Mouse (Mus musculus) forebrain, embryonic 13.5 days (tissue): ENCODE measurements at regions not wholly inside any gene's neighbourhood (a gene's known extent, or its start where the extent isn't known, plus 50 kb on each side); places are given as distances from the start of the nearest gene placed in this dataset.

ENCODE experiments used
- ATAC-seq: fragments of 200-750 bp; cut with Nextera tagmentation; 2 replicates; pipeline ENCODE4 v1.8.0; 2017
- H3K27ac ChIP-seq: fragments of 300-500 bp; sonication (generic); 2 replicates; pipeline ENCODE4 v1.5.1; 2015; ENCODE audit warnings: inconsistent platforms, mild to moderate bottlenecking, moderate library complexity
- H3K27me3 ChIP-seq: fragments of 300-500 bp; sonication (generic); 2 replicates; pipeline ENCODE4 v1.6.1; 2015; ENCODE audit warnings: mild to moderate bottlenecking, inconsistent platforms
- H3K36me3 ChIP-seq: fragments of 300-500 bp; sonication (generic); 2 replicates; pipeline ENCODE4 v1.6.1; 2015; ENCODE audit warnings: mild to moderate bottlenecking, inconsistent platforms; ENCODE audit not compliant: poor library complexity, severe bottlenecking
- H3K4me1 ChIP-seq: fragments of 300-500 bp; sonication (generic); 2 replicates; pipeline ENCODE4 v1.6.1; 2015; ENCODE audit warnings: inconsistent platforms
- H3K4me2 ChIP-seq: fragments of 300-500 bp; sonication (generic); 2 replicates; pipeline ENCODE4 v1.6.1; 2015; ENCODE audit warnings: inconsistent platforms, mild to moderate bottlenecking, moderate library complexity
- H3K4me3 ChIP-seq: fragments of 300-500 bp; sonication (generic); 2 replicates; pipeline ENCODE4 v1.5.1; 2015; ENCODE audit warnings: mild to moderate bottlenecking, inconsistent platforms
- H3K9ac ChIP-seq: fragments of 300-500 bp; sonication (generic); 2 replicates; pipeline ENCODE4 v1.6.1; 2015; ENCODE audit warnings: mild to moderate bottlenecking, inconsistent platforms
- H3K9me3 ChIP-seq: fragments of 300-500 bp; sonication (generic); replicated peaks from 2 replicates; pipeline ENCODE4 v1.6.1; 2016; ENCODE audit warnings: inconsistent platforms
- whole genome bisulfite sequencing: fragments of 180-500 bp; shearing (Covaris S2); methylation state at CpG from one replicate; pipeline ENCODE4 v1.1.7; 2015; 5-methylcytosine and 5-hydroxymethylcytosine counted together

DNA sequence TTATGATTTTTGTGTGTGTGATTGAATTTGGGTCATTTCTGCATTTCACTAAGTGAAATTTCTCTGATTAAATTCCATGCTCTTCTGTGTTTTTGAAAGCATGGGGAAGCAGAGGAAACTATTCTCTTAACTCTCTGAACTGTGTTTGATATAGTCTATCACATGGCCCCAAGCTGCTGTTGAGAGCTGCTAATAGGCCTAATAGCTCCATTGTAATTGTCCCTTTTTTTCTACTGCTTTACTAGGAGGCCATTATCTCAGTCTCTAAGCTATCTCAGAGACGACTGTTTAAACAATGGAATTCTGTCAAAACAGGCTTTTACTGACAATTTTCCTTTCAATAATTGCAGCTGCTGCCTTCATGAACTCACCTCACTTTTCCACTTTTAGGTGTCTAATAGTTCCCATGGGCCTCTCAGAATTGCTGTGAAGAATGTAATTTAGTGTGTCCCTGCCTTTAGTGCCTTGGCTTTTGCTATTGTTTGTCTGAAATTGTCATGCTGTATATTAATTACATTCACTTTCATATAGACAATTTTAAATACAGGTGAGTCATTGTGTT is 721.5 kb upstream of the Kcnd2 start:
- H3K4me2 ChIP-seq: no peak overlapping the region
- no peak overlapping the region for H3K9ac ChIP-seq
- no peaks in the 10 kb centered on the region for H3K36me3 ChIP-seq
- H3K9me3 ChIP-seq: no peaks in the 10 kb centered on the region
- H3K27ac ChIP-seq: no peak overlapping the region
- WGBS: 0% methylated on average over 1 of the region's 1 CpGs
- peak; percentile 88 for ATAC-seq
- H3K4me3 ChIP-seq: no peak overlapping the region
- 0 out of 2 replicates have a peak, but pooled peaks cover 5% of the 10 kb centered on the region for H3K4me1 ChIP-seq
- H3K27me3 ChIP-seq: no peaks in the 10 kb centered on the region

DNA sequence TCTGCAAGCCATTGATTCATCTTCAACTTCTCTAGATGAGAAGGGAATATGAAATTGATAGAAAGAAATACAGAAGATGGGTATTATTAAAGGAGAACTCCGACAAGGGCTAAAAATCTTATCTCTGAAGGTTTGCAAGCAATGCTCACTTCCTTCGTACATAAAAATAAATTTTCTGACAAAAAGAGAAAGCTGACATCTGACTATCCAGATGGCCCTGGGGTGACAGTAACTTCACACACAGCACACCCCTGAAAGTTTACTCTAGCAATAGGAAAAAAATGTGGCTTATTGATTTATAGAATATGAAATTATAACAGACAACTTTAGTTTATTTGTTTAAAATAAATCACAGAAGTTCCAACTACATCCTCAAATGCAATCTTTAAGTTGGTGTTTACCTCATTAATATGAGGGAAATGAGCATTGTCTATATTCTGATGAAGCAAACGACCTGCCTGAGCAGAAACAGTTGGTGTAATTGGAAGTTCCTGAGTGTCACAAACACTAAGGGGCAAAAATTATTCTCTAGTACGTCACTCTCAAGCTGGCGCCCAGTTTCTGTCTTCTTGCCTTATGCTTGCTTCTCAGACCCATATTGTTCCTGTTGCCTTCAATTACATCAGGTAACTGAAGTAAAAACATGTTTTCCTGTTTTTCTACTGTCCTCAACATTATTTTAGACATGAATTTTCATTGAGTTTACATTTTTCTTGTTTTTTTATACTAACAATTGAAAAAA is 712.8 kb upstream of the Kcnd2 start:
- Histone ChIP-seq H3K4me1 (no peaks in the 10 kb centered on the region), H3K9ac (no peak overlapping the region), H3K4me2 (no peak overlapping the region), H3K9me3 (no peaks in the 10 kb centered on the region), H3K27ac (no peak overlapping the region), H3K36me3 (no peaks in the 10 kb centered on the region), H3K4me3 (no peak overlapping the region), H3K27me3 (no peaks in the 10 kb centered on the region)
- no peak for ATAC-seq
- whole genome bisulfite sequencing: 68% methylated on average over 5 of the region's 5 CpGs
